Mouse (Mus musculus) neutrophil, adult 5-6 weeks (primary cell): ENCODE results near the gene Camk2b. TPM values are rescaled to one million over a fixed set of nuclear protein-coding genes. Genes with fewer than 3 reads are reported as not detected.

Source experiments
- ATAC-seq: fragments of 151-379, 151-347 bp; 2 replicates; pipeline ENCODE4 v1.8.0; 2017; ENCODE audit warnings: mild to moderate bottlenecking, moderate TSS enrichment; ENCODE audit not compliant: insufficient number of reproducible peaks, poor library complexity, low FRiP score, severe bottlenecking; ENCODE audit errors: extremely low read depth
- total RNA-seq: library from RNA; stranded (forward); fragments of 200-1000 nt; gene quantifications from 2 replicates; pipeline ENCODE4 v1.2.3, GENCODE M21; 2017

Gene Camk2b
- total RNA-seq, 1 experiment from 2014 or later: 2.1 TPM

DNA sequence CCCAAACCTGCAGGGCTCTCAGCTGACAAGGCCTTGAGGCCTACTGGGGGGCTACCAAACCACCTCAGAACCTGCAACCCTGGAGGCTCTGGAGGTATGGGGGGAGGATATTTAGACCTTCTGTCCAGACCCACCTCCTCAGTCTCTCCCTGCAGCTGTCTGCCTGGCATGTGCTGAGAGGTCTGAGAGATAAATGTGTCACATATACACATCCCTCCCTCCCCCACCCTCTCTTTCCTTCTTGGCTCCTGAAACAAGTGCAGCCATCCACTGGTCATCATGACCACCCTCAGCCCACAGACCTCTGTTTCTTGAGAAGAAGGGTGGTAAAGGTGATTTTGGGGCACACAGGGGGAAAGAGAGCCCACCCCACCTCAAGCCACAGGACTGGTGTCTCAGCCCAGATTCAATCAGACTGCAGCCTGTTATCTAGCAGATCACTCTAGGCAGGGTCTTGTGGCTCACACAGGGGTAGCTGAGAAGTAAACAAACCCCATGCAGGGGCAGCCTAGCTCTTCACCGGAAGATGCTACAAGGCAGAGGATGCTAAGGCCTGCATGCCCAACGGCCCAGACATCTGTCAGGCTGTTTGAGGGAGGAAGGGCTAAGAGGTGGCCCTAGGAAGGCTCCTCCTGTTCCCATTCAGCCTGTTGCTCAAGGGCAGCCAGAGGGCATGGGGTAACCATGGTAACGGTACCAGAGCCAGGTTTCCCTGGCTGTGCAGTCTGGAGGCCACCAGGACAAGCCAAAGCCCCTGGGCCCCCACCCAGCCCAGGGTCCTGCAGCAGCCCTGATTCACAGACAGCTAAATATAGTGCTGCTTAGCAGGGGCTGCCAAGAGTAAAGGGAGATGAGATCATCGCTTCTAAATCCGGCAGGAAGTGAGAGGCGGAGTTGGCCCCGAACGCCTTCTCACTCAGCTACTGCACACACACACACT lies 66.1 kb downstream of the Camk2b start:
- peak; percentile 48 for ATAC-seq

DNA sequence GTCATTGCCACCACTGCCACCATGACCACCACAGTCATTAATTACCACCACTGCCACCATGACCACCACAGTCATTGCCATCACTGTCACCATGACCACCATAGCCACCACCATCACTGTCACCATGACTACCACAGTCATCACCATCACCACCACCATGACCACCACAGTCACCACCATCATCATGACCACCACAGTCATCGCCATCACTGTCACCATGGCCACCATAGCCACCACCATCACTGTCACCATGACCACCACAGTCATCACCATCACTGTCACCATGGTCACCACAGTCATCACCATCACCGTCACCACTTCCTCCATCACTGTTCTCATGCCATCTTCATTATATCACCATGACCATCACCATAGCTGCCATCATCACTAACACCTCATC lies 67.7 kb downstream of the Camk2b start:
- no peak for ATAC-seq

DNA sequence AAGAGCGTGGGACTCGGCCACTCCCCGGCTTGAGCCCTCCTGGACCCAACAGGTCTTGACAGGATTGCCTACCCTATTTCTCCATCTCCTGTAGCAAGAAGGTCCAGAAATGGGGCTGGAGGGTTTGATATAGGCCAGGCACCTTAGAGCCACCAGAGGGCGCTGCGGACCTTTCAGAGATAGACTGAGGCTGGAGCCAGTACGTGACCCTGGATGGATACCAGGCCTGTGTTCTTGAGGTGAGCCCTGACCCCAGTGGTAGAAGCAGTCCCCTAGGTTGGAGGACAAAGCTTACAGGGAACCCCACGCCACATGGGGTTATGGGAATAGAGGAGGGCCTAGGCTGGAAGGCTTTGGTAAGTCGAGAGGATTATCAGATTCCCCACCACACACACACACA lies 70.2 kb downstream of the Camk2b start:
- peak; percentile 68 for ATAC-seq

DNA sequence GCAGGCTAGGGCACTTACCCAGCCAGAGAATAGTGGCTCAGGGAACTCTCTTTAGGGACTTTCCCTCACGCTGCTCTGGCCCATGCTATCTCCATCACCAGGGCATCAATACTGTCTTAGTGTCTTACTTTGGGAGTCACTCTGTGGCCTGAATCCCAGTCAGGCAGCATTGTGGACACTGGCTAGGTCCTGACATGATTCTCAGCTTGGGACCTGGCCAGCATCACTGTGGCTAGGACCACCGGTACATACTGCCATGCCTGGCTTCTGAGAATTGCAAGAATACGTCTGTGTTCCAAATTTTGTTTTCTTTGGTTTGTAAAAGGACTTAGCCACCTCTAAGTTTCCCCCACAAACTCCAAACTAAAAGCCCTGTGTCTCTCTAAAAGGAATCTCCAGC lies 71.3 kb downstream of the Camk2b start:
- no peak for ATAC-seq

DNA sequence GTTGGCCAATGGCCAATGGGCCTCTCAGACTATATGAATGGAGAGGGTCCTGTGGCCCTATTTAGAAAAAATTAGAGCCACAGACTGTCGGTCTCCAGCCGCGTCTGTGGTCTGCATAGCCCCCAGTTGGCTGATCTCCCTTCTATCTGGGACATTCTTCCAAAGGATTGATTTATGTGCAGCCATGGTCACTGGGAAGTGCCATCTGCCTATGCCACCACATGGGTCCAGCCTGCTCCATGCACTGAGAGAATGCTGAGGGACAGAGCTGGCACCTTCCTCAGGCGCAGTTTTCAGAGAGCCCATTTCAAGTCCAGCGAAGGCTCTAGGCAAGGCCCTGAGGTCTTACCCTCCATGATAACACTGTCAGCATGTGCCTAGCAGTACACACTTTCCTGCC lies 72.0 kb downstream of the Camk2b start:
- ATAC-seq: no peak

DNA sequence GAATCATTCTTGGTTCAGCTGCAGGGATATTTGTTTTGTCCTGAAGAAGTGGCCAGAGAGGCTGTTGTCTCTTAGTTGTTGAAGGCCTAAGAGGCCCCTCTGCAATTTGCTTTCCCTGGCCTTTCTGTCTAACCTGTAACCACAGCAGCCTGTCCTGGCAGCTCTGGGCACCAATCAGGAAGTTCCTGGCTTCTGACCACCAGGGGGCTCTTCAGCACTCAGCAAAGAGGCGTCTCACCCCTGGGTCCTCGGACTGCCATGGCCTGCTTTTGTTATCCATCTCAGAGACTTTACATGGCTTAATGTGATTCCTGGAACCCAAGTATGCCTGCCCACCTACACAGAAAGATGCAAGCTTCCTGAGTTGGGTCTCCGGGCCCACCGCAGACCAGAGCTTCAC lies 75.3 kb downstream of the Camk2b start:
- ATAC-seq: no peak

DNA sequence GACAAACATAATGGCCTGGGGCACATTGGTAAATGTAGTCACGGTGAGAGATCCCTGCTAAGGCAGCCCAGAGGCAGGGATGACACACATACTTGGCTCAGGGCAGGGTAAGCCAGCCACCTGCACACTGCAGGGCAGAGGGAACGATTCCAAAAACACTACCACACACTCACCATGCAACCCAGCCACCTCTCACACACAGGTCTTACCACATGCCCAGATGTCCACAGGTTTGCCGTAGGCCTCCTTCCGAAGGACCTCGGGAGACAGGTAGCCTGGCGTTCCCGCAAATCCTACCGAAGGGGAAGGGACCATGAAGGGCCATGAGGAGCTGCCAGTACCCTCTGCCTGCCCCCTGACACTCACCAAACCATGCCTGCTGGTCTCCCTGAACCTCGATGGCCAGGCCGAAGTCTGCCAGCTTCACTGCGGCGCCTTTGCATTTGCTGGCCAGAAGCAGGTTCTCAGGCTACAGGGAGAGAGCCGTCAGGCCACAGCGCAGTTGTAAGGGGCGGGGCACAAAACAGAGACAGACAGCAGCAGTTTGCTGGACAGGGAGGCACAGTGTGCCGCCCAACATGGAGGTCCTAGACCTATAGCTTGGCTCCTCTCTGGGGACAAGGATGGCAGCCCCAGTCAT lies 76.1 kb downstream of the Camk2b start:
- no peak for ATAC-seq

DNA sequence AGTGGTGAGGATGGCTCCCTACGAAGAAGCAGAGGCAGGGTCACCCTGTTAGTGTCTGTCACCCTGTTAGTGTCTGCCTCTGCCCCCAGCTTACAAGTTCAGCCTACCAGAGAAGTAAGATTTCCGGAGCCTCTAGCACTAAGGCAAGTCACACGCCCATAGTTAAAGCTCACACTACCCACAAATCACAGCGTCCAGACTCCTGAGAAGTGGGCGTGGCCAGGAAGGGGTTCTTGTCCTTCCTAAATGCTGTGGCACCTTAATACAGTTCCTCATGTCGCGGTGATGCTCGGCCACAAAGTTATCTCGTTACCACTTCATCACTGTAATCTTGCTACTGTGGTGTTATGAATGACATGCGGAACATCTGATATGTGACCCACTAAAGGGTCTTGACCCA lies 78.0 kb downstream of the Camk2b start:
- no peak for ATAC-seq

DNA sequence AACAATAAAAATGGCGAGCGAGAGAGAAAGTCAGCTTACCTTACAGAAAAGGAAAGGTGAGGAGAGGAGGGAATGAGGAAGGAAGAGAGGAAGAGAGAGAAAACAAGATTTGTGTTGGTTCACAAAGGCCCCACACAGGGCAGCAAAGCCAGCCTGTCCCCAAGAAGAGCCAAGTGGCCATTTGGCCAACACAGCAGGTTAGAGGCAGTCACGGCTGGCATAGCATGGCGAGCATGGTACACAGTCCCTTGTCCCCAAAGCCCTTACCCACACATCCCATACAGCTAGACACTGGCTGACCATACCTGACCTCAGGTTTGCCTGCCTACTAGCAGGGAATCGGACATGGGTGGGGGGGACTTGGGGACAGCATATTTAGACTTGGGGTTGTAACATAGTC lies 82.5 kb downstream of the Camk2b start:
- no peak for ATAC-seq

DNA sequence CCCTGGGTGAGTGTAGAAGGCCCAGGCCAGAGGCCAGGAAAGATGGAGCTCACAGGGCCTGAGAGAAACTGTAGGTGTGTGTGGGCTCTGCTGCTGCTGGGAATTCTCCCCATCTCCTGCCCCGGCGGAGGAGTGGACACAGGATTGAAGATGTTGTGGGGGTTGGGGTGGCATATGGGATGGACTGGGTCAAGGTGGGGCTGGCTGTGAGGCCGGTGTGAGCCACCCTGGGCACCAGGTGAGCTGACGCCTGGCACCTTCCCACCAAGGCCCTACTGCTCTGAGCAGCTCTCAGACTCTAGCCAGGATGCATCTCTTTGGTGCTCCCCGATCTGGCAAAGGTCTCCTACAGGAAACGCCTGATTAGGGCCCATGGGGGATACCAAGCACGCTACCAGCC lies 84.8 kb downstream of the Camk2b start:
- no peak for ATAC-seq

DNA sequence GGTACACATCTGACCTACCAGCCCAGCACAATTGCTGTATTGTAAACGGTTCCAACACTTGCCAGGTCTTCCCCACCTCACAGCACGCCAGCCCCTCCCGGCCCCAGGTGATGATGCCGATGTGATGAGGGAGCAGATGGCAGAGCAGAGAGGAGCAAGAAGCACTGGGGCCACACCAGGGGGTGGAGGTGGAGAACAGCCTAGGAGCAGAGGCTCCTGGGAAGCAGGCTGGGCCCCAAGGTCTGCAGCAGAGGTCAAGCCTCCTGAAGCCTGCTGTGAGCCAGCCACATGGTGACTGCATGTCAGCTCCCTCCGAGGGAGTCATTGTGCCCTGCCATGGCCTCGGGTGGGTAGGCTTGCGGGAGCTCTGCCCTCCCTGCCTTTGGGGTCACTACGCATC lies 85.6 kb downstream of the Camk2b start:
- ATAC-seq: no peak

DNA sequence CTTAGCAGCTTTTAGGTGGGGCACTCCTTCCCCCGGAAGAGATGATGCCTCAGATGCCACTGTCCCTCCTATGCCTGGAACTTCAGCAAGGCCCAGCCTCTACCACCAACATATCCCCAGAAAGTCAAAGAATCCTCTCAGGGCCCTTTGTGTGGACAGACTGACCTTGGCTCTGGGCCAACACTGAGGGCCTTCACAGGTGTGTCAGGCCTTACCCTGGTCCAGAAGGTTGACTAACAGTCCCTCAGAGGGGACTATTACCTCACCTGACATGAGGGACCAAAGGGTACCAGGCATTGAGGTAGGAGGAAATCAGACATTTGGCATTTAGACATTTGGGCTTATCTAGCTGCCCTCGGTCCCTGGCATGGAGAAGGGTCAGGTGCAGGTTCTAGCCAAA lies 86.1 kb downstream of the Camk2b start:
- ATAC-seq: no peak

DNA sequence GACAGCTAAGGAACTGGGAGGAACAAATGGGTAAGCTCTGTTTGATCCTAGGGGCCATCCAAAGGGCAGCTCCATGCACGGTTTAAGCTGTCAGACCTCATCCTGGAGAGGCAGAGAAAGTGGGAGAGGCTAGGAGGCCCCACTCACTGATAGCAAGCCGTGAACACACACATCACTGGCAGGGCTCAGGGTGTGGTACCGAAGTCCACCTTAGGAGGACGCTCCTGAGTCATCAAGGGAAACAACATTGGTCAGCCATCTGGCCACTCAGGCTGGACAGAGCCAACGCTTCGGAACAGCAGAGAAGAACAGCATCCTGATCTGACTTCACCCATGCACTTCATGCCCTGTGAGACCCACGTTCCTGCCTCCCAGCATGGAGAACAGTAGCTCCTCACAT lies 87.1 kb downstream of the Camk2b start:
- no peak for ATAC-seq

DNA sequence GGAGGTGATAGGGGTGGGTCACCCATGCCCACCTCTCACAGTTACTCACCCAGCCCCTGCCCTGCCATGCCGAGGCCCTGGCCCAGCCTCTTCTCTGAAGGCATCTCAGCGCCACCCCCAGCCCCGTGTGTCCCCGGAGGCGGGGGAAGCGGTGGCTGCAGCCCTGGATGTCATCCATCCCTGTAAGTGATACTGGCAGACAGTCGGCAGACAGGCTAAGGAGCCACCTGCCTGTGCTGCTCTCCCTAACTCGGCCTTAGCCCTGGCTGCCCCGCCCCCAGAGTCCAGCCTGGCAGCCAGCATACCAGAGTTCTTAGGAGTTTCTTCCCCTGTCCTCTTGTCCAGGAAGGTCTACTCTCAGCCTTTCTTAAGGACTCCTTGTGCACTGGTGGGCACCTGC lies 90.1 kb downstream of the Camk2b start:
- no peak for ATAC-seq

DNA sequence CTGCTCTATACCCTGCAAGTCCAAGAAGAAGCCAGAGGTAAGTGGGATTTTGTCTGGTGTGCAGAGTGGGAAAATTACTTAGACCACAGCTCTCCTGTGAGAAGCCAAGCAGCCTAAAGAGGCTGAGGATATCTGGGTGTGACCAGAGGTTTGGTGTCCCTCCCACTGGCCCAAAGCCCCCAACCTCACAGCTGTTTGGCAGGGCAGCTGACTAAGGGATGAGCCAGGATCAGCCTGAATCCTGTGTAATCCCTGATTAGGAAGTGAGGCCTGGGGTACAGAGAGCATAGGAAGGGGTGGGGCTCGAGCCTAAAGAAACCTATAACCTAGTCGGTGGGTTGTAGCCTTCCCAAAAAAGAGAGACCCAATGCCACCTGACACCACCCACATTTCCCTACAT lies 91.1 kb downstream of the Camk2b start:
- no peak for ATAC-seq

DNA sequence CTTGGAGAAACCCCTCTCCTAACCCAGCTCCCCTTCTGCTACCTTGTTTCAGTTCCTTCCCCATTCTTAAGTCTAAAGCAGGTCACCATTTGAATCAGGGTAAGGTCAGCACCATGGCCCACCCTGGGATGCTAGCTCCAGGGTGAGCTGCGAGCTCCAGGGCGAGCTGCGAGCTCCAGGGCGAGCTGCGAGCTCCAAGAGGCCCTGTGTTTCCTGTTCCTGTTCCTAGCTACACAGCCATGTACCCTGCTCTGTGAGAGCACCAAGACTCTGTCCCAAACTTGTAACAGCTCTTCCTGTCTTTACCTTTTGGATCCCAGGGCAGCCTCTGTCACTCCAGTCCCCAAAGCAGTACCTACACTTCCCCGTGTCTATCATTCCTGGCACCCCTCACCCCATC lies 92.1 kb downstream of the Camk2b start:
- no peak for ATAC-seq

DNA sequence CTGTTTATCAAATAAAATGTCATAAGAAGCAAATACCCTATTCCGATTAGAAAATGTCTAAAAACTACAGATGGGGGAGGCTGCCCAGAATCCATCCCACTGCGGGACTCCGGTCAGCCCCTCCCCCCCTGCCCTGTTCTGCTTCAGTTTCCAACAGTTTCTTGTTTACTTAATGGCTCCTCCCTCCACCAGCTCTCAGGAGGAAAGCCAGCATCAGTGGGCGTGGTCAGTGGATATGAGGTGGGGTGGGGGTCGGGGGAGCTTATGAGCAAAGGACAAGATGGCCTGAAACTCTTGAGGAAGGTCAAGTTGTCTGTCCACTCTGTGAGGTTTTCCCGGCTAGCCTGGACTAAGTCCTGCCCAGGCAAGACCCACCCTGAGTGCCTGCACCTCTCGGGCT lies 93.0 kb downstream of the Camk2b start:
- no peak for ATAC-seq

DNA sequence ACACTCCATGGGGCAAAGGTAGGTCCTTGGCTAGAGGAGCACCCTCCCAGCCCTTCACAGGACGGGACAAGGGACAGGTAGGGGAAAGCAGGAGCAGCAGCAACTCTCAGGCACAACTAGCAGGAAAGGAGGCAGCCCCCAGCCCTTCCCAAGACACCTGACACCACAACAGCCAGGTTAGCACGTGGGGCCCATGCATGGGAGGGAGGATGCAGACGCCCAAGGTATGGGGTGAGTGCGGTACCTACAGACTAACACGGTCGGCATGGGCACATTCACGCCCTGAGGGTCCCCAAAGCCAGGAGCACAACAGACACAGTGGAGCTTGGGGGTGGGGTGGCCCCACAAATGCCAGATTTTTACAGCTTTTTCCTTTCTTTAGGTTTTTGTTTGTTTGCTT lies 95.0 kb downstream of the Camk2b start:
- ATAC-seq: no peak

DNA sequence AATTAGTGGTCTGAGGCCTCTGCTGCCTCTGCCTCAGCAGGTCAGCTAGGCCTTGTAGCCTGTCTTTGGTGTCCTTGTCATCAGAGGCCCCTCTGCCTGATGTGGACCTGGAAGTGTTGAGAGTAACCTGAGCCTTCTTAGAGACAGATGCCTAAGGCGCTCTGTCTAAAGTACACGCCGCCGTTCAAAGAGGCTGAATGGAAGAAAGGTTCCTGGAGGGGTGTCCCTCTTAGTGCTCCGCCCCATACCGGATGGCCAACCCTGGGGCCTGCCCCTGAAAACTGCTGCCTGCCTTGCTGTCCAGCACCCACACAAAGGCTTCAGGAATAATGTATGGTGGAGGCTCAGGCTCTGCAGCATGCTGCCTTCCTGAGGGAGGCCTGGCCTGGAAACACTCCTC lies 97.9 kb downstream of the Camk2b start:
- ATAC-seq: no peak

DNA sequence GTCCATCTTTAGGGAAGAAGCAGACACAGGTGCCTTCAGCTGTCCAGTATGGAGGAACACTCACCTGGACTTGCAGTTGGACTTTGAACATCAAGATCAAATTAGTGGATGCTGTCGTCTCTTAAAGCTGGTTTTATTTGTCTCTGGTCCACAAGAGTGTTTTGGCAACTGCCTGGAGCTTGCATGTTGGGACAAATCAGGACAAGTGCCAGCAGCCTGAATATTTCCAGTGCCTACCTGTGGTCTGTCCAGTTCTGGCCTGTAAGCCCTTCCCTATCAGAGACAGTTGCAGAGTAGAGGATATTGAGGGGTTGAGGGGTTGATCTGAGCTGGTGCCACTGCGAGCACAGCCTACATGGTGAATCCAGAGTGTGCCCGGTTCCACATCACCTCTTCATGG lies 99.4 kb downstream of the Camk2b start:
- ATAC-seq: no peak

DNA sequence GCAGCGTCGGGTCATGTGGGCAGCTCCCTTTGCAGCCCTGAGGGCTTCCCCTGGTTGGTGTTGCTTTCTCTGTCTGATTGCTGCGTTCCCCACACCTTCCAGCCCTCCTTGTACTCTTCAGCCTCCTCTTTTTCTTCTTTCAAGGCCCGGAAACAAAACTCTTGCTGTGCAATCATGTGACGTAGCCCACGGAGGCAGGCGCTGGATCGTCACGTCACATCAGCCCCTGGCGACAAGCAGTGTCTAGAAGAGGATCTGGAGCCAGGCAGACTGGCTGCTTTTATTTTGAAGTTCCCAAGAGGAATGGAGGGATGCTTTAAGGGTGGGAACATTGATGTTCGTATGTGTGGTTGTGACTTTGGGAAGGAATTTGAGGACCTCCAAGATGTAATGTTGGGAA lies 100.3 kb downstream of the Camk2b start:
- no peak for ATAC-seq
